Mouse (Mus musculus) adrenal gland (tissue): Measurements from ENCODE around the gene Syne3.

ENCODE experiments used
- intact Hi-C: fragments of 180-260 bp; cut with DNase I; formaldehyde crosslinking; loops from one replicate; pipeline ENCODE4 v1.15.1; 2025
- long read RNA-seq, 2 experiments: library from polyadenylated mRNA; unstranded; transcript quantifications; one replicate each; pipeline ENCODE4 v2.0.0; 2020; ENCODE audit warnings: borderline replicate concordance in 1 of 2; ENCODE audit not compliant: insufficient replicate concordance in 1 of 2

The Syne3 gene
- long read RNA-seq, experiment 1 = 0 reads
- long read RNA-seq, experiment 2 = 0 reads

DNA sequence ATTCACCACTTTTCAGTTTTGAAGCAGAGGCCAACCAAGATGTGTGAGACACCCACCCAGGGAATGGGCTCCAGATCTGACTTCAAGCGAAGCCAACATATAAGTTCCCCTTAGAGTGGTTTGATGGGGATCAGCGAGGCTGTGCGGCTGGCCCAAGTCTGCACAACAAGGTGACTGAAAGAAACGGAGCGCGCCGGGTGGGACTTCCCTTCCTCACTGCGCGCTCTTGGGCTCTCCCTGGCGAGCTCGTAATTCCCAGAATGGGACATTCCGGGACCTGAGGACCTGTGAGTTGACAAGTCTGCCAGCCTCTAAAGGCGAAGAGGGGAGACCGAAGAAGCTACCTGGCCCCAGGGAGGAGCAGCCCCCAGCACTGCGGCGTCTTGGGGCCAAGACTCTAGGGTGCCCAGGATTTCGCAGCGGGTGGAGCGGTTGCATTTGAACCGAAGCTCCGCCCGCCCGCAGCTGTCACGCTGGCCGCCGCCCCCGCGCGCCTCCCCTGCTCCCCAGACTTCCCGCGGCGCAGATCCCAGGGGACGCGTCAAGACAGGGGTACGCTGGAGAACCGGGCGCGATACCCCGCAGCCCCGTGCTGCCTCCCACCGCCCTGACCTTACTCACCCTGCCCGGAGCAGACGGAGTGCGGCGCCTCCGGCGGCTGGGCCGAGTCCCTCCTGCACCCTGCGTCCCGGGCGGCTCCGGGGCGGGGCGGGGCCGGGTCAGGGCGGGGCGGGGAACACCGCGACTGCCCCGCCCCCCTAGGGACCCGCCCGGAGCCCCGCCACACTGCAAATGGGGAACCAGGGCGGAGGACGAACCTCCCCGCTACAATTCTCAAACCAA, at the start of gene Syne3:
Gene Syne3, minus strand, starts transcription at position 440 of the 843 bp plus-strand sequence.
- intact Hi-C loops = no loop called here

DNA sequence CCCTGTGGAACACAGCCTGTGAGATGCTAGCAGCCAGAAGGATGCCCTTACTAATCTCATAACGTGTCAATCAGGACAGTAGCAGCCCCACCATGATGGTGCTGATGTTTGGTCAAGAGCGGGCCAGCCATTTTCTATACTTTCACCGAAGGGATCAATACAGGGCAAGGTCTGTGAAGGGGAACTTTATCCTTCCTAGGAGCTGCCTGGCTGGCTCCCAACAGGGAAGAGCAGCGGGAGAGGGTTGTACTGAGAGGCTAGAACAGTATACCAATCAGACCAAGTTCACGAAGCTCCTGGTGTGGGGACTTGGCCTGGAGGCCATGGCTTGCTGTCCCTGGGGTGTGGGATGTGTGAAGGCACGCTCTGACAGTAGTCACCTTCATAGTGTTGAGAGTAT, 45.7 kb upstream of the Syne3 start:
- intact Hi-C loops = loop anchor here (10.0 kb wide), 3 partner anchors 49 to 369 kb away; partner anchors contain the start of gene Tcl1b5

DNA sequence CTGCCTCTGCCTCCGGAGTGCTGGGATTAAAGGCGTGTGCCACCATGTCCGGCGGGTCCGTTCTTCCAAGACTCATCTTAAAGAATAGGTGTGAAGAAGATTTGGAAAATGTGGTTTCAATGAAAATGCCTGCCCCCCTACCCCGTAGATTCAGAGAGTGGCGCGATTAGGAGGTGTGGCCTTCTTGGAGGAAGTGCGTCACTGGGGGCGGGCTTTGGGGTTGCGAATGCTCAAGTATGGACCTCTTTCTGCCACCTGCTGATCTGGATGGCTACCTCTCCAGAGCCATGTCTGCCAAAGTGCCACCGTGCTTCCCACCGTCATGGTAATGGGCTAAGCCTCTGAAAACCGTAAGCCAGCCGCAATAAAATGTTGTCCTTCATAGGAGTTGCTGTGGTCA, 44.4 kb upstream of the Syne3 start:
- intact Hi-C loops = loop anchor here (10.0 kb wide), 3 partner anchors 51 to 371 kb away; partner anchors contain the start of gene Tcl1b5

DNA sequence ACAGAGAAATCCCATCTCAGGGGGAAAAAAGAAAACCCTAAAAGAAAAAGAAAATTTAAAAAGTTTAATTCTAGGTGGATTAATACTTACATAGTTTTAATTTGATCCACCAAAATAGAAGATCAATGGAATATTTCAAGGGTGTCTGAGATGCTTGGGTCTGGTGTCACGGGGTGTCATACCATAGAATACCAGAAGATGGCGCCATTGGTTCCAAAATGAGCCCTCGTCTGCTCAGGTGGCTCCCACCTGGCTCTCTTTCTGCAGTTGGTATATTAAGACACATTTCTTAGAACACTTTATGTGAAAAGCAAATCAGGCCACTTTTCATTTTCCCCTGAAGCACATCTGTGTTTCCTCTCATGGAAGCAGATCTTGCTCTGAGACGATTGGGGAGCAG, 41.3 kb upstream of the Syne3 start:
- intact Hi-C loops = loop anchor here (10.0 kb wide), 3 partner anchors 54 to 374 kb away; partner anchors contain the start of gene Tcl1b5

DNA sequence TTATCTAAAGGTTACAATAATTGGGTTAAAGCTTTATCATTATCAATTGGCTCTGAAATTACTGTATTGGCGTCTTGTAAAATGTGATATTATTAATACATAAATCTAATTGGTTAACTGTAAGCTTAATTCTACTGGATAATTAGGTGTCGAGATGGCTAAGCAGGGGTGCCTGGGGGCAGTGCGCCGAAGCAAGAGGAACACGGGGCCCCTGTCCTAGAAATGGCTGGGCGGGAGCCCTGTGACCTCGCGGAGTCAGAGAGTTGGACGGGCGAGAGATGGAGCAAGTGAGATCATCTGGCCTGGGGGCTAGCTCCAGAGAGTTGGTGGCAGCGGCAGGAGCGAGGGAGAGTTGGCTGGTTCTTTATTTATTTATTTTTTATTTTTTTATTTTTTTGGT, 40.2 kb upstream of the Syne3 start:
- intact Hi-C loops = loop anchor here (10.0 kb wide), 3 partner anchors 55 to 375 kb away; partner anchors contain the start of gene Tcl1b5

DNA sequence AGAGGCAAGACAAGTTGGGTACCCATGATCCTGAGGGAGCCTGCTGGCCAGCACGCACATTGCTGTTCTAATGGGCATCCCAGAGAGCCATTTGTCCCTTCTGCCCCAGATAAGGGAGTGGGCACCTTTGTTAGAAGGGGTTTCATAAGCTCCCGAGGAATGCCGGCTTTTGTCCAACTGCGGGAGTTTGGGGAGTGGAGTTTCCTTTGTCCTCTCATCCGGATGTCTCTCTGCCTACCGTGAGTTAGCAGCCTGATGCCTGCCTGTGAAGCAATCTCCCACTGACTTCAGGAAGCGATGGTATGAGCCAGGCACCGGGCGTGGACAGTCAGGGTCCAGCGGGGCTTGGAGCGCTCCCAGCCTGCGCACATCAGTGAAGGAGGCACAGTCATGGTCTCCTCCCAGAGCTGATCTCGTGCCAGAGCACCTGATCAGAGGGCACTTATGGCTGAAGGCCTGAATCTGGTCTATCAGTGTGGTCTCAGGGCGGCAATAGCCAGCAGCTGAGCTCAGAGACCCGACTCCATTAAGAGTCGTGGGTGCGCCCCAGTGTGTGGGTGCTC, 38.8 kb upstream of the Syne3 start:
- intact Hi-C loops = no loop called here

DNA sequence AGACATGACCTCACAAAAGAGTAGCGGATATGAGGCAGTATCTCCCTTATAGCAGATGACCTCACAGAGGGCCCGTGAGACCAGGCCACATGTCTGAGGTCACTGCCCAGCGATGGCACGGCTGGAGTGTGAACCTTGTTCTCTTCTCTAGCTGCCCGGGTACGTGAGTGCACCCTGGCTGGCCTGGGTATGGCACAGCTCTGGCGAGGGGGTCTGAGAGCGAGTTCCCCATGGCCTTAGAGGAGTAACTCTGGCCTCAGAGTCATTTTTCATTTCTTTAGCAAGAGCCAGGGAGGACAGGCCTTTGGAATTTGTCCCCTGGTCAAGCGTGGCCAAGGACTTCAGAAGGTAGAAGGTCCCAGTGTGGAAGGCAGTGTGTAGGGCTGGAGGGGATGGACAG, 35.2 kb upstream of the Syne3 start:
- intact Hi-C loops = no loop called here

DNA sequence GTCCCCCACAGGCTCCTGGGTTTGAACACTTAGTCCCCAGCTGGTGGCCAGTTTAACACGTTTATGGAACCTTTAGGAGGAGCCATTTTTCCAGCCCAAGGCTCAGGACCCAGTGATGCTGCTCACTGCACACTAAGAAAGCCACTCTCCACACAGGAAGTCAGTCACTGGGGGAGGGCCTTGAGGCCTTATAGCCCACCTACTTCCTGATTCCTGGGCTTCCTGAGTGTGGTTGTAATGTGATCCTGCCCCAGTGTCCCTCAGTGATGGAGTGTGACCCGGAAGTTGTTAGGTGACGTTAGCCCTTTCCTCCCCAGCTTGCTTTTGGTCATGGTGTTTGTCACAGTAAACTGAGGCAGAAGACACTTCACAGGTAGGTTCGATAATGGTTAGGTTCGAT, 33.5 kb upstream of the Syne3 start:
- intact Hi-C loops = no loop called here

DNA sequence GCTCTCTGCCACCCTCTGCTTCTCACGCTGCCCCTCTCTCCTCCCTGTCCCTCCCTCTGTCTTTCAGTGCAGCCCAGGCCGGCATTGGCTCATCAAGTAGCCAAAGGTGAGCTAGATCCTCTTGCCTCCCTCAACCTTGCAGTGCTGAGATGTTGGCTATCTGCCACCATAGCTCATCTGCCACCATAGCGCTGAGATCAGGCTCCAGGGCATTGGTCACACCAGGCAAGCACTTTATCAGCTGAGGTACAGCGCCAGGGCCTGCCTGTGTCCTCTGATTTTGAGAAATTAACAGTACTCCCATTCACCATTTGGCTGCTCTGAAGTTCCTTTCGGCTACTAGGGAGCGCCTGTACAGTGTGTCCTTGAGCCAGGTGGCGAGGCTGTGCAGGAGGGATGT, 31.3 kb upstream of the Syne3 start:
- intact Hi-C loops = no loop called here

DNA sequence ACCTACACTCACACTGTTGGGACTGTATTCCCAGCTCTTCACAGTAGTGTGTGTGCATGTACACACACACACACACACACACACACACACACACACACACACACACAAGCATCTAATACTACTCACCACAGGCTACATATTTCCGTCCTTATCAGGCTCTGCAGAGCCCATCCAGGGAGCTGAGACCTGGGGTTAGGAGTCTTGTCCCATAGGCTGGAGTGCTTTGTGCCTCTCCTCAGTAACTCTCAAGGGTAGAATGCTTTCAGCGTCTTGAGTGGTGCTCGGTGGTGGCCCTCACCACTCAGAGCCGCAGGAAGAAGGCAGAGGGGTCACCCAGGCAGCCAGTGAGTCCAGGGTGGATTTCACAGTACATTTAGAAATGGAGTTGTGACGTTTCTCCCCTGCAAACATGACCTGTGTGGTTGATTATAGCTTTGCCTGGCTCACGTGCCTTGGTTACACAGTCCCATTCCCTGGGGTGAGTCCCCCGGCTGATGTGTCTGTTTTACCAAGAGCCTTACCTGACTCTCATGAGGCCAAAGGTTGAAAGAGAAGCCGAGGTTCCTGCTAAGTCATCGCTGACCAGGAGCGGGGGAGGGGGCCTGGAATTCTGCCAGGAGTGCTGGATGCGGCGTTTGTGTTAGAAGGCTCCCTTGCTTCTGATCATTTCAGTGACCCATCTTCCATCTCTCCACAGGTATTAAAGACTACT, 30.1 kb upstream of the Syne3 start:
- intact Hi-C loops = loop anchor here (10.0 kb wide), 1 partner anchor 285 kb away; the partner anchor contains the start of gene Dicer1

DNA sequence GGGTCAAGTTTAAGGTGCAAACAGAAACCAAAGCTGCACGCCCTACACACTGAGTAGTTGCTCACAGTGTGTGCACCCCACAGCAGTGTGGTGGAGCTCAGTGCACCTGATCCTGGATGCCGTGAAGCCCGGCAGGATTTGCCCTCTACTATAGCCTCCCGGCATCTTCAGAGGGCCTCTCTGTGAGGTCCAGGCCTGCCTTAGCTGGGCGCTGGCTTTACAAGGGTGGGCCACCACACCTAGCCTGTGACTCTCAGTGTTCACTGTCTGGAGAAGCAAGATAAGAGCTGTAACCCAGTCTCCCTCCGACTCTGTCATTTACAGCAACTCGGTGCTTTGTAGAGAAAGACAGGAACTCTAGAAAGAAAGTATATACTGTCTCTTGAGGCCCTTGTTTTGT, 29.3 kb upstream of the Syne3 start:
- intact Hi-C loops = loop anchor here (10.0 kb wide), 1 partner anchor 284 kb away; the partner anchor contains the start of gene Dicer1

DNA sequence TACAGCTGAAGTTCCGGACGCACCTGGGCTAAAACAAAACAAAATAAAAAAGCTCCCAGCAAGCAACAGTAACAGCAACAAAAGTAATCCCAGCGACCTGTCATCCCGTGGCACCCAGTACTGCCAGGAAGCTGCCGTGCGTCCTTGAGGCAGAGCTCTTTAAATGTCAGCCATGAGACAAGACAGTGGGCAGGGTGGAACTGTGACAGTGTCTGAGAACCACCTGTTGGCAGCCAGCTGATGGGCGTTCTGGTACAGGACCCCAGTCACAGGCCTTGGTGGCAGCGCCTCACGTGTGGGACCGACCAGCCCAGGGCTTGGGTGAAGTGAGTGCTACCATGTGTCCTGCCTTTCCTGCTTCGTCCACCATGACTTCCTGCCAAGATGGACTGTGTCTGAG, 28.6 kb upstream of the Syne3 start:
- intact Hi-C loops = loop anchor here (10.0 kb wide), 1 partner anchor 283 kb away; the partner anchor contains the start of gene Dicer1

DNA sequence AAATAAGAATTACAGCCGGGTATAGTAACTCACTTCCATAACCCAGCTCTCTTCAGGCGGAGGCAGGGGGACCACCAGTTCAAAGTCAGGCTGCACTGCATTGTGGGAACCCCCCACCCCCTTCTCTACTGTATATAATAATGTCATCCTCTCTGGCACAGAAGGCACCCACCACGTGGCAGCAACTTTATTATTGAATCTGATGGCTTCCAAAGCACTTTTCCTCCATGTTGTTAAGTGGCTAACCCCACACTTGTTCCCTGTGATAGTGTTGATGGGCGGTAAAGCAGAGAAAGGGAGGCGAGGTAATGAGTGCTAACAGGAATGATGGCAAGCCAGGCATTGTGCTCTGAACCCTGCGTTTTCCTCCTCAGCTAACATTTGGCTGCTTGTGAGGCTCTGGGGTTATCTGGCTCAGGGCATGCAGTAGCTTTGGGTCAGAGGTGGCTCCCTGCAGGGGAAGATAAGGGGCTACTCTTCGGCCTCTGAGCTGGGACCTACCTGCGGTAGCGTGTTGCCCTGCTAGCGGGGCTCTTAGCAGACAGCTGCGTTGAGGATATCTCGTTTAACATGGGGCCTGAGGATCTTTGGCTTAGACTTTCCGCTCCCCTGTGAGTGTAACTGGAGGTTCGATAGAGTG, 24.6 kb upstream of the Syne3 start:
- intact Hi-C loops = loop anchor here (10.0 kb wide), 1 partner anchor 279 kb away; the partner anchor contains the start of gene Dicer1

DNA sequence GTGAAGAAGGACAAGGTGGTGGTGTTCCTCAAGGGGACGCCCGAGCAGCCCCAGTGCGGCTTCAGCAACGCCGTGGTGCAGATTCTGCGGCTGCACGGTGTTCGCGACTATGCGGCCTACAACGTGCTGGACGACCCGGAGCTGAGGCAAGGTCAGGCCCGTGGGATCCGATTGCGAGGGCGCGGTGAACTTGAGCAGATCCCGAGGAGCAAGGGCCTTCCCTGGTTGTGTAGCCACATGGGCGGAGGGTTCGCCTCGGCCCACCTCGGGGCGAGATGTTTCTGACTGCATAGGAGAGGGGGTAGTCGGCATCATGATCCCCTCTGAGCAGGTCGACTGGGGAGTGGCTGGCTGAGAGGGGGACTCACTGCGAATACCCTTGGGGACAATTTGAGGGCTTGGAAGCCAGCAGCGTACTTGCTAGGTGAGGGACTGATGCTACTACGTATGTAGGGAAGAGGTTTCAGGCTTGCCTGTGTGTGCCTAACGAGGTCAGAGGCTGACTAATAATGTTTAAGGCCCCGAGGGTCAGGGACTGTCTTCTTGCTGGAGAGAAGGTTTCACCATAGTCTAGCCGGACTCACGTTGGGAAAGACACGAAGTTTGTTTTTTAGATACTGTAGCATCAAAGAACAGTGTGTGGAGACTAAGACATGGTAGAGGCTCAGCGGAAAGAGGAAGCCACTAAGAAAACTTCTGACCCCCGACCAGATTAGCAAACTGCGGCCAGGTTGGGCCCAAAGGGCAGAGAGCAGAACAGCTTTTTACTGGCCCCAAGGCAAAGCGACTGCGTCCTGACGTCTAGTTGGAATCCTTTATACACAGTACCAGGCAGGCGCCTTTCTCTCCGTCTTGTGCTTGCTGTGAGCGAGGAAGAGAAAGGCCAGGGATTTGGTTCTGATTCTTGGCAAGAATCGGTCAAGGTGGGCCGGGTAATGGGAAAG, 23.5 kb upstream of the Syne3 start:
- intact Hi-C loops = loop anchor here (10.0 kb wide), 1 partner anchor 278 kb away; the partner anchor contains the start of gene Dicer1

DNA sequence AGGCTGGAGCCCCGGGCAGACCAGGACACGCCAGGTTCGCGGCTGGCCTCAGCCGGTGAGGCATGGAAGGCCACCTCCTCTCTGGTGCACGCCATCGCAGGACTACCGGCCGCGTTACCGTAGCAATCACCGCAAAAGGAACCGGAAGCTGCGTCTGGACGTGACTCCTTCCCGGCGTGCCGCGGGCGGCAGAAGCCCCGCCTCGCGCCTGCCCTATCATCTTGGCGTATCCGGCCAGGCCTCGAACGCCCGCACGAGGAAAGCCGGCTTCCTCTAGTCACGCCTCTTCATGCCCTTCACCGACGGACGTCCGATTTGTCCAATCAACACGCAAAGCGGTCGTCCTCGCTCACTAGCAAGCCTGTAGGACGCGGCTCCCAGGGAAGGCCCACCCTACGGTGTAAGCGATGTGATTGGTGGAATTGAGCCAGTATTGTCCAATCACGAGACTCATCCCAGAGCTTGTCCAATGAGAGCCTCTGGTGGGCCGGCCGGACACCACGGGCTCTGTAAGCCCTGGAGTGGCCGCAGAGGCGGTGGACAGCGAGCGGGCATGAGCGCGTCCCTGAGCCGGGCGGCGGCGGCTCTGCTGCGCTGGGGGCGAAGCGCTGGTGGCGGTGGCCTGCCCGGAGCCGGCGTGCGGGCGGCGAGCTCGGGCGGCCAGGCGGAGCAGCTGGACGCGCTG, 22.7 kb upstream of the Syne3 start, which contains the start of gene Glrx5:
Gene Glrx5, plus strand, starts transcription at position 542 of the 685 bp plus-strand sequence.
- intact Hi-C loops = loop anchor here (10.0 kb wide), 1 partner anchor 277 kb away; the partner anchor contains the start of gene Dicer1

DNA sequence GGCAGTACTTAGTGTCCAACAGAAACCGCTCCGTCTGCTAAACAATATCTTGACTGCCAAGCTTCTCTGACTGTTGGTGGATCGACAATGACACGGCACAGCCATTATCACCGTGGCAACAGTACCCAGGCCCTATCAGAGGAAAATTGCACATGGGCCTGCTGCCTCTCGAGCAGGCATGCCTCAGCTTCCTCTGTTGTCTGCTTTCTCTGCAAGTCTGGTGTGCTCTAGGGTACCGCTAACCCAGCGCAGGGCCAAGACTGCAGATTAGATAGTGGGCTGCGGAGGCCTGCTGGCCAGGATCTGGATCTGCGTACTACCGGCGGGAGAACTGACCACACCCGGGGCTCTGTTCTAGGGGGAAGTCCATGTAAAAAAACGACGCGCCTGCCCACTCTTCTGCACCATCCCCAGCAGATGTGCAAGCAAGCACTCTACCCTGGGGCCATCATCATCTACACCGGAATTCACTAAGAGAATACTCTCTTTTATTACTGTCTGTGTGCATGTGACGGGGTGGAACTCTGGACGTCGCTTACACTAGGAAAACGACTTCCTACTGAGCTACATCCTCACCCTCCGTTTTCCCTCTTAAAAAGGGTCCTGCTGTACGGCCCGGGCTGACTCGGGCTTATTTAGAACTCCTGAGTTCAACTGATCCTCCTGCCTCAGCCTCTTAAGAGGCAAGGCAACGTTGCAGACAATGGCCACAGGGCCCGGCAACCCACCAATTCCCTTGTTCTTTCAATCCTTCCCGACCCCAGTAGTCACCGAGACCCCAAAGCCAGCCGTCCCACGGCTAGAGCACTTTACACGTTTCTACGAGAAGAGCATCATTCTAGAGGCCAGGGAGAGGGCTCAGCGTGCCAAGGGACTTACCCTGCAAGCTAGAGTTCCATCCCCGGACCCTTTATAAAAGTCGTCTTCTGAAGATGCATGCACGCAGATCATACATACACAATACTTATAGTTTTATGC, 21.8 kb upstream of the Syne3 start:
- intact Hi-C loops = loop anchor here (10.0 kb wide), 1 partner anchor 277 kb away; the partner anchor contains the start of gene Dicer1

DNA sequence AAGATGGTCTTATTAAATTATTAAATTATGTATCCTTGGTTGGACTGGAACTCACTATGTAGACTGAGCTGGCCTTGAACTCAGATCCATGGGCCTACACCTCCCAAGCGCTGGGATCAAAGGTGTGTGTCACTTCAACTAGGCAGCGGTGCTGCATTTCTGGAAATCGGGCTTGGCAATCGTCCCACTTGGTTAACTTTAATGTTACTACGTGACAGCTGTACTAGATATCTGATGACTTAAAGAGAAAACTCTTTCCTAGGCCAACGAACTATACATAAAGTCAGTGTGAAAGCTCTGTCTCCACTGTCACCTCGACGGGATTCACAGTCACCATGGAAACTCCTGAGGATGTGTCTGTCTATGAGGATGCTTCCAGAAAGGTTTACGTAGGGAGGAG, 20.3 kb upstream of the Syne3 start:
- intact Hi-C loops = loop anchor here (10.0 kb wide), 2 partner anchors 195 to 275 kb away; partner anchors contain the start of gene Dicer1
